Mouse (Mus musculus): ENCODE results near the gene Klk1b8.
"Not testable (repeated sequence)": the region's sequence is repeated elsewhere in the genome, so short reads cannot be mapped to it uniquely, and the experiment has no call there.

Gene Klk1b8

GRCm38 (mm10) chr7:43995577-43995976 lies 45.1 kb downstream of the Klk1b8 start, which contains the start of gene Klk1b11:
Klk1b11 (plus strand) TSS chr7:43995877.
- not testable (repeated sequence) for DNase-seq (ENCODE audit: low read depth, low spot score)
